9 mouse cellular contexts compared by ENCODE assay signal in the genomic region with DNA sequence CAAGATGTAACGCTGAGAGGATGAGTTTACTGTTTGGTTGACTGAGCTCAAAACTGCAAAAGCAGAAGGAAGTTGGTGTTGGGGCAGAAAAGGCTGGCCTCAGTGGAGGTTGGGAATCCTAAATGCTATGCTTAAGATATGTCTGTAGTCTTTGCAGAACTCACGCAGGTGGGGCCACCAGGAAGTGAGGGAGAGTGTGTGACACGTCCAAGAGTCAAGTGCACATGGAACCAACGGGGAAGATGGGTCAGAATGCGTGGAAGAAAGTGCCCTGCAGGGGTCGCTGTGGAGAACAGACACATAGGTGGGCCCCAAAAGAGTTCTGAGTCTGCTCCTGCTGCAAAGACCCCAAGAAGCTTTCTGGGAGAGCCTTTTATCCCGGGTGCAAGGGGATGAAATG.
DNase-seq lines count a peak whose midpoint lies in the region; ATAC-seq and TF ChIP-seq lines count a peak whose summit lies in the region.
"Had no signal": no experiment of that assay in that cellular context is flagged by ENCODE, and none has a peak within 500 bp of the region (broad histone marks: within the 10 kb centered on the region; RNA-seq: fewer than 3 reads in every experiment).

No protein-coding gene starts in this region.

- no peak overlapping the region for H3K27ac ChIP-seq in lung, embryonic 14.5 days (ENCODE audit: low read depth)
- H3K27ac ChIP-seq: forebrain, embryonic 15.5 days had no signal

- no peaks in the 10 kb centered on the region for H3K9me3 ChIP-seq in lung, embryonic 14.5 days (ENCODE audit: low read depth, low read length)
- no peaks in the 10 kb centered on the region for H3K9me3 ChIP-seq in megakaryocyte, embryonic 14.5 days
- H3K9me3 ChIP-seq: forebrain, embryonic 15.5 days had no signal

- H3K4me2 ChIP-seq in lung, embryonic 14.5 days, result no peak overlapping the region
- H3K4me2 ChIP-seq: forebrain, embryonic 15.5 days had no signal

- peaks cover 8% of the 10 kb centered on the region for H3K4me1 ChIP-seq in lung, embryonic 14.5 days (ENCODE audit: insufficient read depth)
- peaks cover 59% of the 10 kb centered on the region for H3K4me1 ChIP-seq in megakaryocyte, embryonic 14.5 days

- H3K4me3 ChIP-seq in lung, embryonic 14.5 days (ENCODE audit: low read depth, low read length), result no peak overlapping the region
- H3K4me3 ChIP-seq in megakaryocyte, embryonic 14.5 days (replicated peaks), result peak overlapping the region; percentile 55
- H3K4me3 ChIP-seq: forebrain, embryonic 15.5 days had no signal

- intact Hi-C loops in left cerebral cortex, postnatal 10 days (cut with DNase I), result no loop called here

- no peak overlapping the region for H3K9ac ChIP-seq in lung, embryonic 14.5 days
- H3K9ac ChIP-seq: forebrain, embryonic 15.5 days had no signal

- peak; percentile 16 for DNase-seq in adrenal gland, postnatal 10 days
- no peak for DNase-seq in adrenal gland, adult 18-20 months (ENCODE audit: low spot score in 2 of 2)
- no peak for DNase-seq in lung, embryonic 14.5 days
- DNase-seq in lung, postnatal 14 days, result no peak
- peak; percentile 86 for DNase-seq in thymus, postnatal 4 days
- no peak for DNase-seq in kidney, adult 8-10 months
- no peak for DNase-seq in left cerebral cortex, postnatal 10 days (ENCODE audit: extremely low spot score in 1 of 2, low spot score in 2 of 2)

- no peaks in the 10 kb centered on the region for H3K36me3 ChIP-seq in lung, embryonic 14.5 days (ENCODE audit: insufficient read depth)
- H3K36me3 ChIP-seq in megakaryocyte, embryonic 14.5 days (replicated peaks; ENCODE audit: low read length), result peaks cover 2% of the 10 kb centered on the region
- H3K36me3 ChIP-seq: forebrain, embryonic 15.5 days had no signal

- H3K27me3 ChIP-seq in lung, embryonic 14.5 days (ENCODE audit: insufficient read depth, low read length), result no peaks in the 10 kb centered on the region
- no peaks in the 10 kb centered on the region for H3K27me3 ChIP-seq in megakaryocyte, embryonic 14.5 days (replicated peaks)
- H3K27me3 ChIP-seq: forebrain, embryonic 15.5 days had no signal

- 61% methylated on average over 7 of the region's 7 CpGs for WGBS in lung, embryonic 14.5 days

- peak; percentile 35; the same call in 1 of the 2 replicates for TF ChIP-seq CTCF in lung, embryonic 14.5 days (IDR thresholded peaks at IDR 0.05; ENCODE audit: low read depth)

- no peak for ATAC-seq in lung, embryonic 14.5 days (ENCODE audit: insufficient read depth)

Comparison
In these comparisons a context has a peak if more than half of its experiments do, and no peak if none do; other contexts are left out.
1. DNase-seq: peak in adrenal gland, postnatal 10 days (single experiment) and thymus, postnatal 4 days (single experiment); none in adrenal gland, adult 18-20 months (0 of 2), lung, embryonic 14.5 days (single experiment), lung, postnatal 14 days (single experiment), kidney, adult 8-10 months (0 of 2) and left cerebral cortex, postnatal 10 days (0 of 2).